Mouse (Mus musculus): ENCODE measurements around the gene Slc25a3. TPM values are rescaled to one million over a fixed set of nuclear protein-coding genes. Genes with fewer than 3 reads are reported as not detected.

Gene Slc25a3
- polyA plus RNA-seq (2015; fragmentation: Nextera tagmentation; extraction: Ambion mirVana), result 894 and 974 TPM in 2 replicates

- no peaks in the 10 kb centered on the region for H3K9me3 ChIP-seq (replicated peaks; ENCODE audit: low read length)
- H3K4me3 ChIP-seq (replicated peaks; ENCODE audit: low read depth, low read length), result peak within 1 kb of the TSS; percentile 79
- H3K27ac ChIP-seq, result peak within 1 kb of the TSS; percentile 93
- 8% methylated on average over 58 of the region's 59 CpGs for WGBS
- TF ChIP-seq CTCF (IDR thresholded peaks at IDR 0.05; ENCODE audit: low read depth), result no peak
- peak within 1 kb of the TSS; percentile 66 for H3K4me2 ChIP-seq (ENCODE audit: low read length)
- no peaks in the 10 kb centered on the region for H3K27me3 ChIP-seq (ENCODE audit: insufficient read depth, low read length)
- H3K4me1 ChIP-seq (replicated peaks; ENCODE audit: insufficient read depth, low read length), result 0 out of 2 replicates have a peak, but pooled peaks cover 5% of the 10 kb centered on the region
- H3K9ac ChIP-seq (ENCODE audit: low read depth, low read length), result peak within 1 kb of the TSS; percentile 88
- peaks cover 16% of the 10 kb centered on the region for H3K36me3 ChIP-seq (ENCODE audit: insufficient read depth, low read length)
- peak; percentile 98 for DNase-seq (ENCODE audit: low spot score)
- peak; percentile 99 for ATAC-seq (replicated peaks; ENCODE audit: low FRiP score, low read depth)
Observed at GRCm38 (mm10) chr10:91123828-91124822, at the start of gene Slc25a3. TSS of gene Slc25a3 (minus strand) at chr10:91124059.

- Histone ChIP-seq H3K4me3 (replicated peaks; ENCODE audit: low read depth, low read length) (peak overlapping the region; percentile 96), H3K27ac (peak overlapping the region; percentile 99), H3K4me1 (replicated peaks; ENCODE audit: insufficient read depth, low read length) (peaks cover 12% of the 10 kb centered on the region; the same call in 1 of the 2 replicates), H3K4me2 (ENCODE audit: low read length) (peak overlapping the region; percentile 69), H3K9me3 (replicated peaks; ENCODE audit: low read length) (no peaks in the 10 kb centered on the region), H3K9ac (ENCODE audit: low read depth, low read length) (peak overlapping the region; percentile 98), H3K27me3 (ENCODE audit: insufficient read depth, low read length) (no peaks in the 10 kb centered on the region), H3K36me3 (ENCODE audit: insufficient read depth, low read length) (no peaks in the 10 kb centered on the region)
- no peak for TF ChIP-seq CTCF (IDR thresholded peaks at IDR 0.05; ENCODE audit: low read depth)
- WGBS, result 72% methylated on average over 14 of the region's 14 CpGs
- ATAC-seq (replicated peaks; ENCODE audit: low FRiP score, low read depth) (no peak), DNase-seq (ENCODE audit: low spot score) (no peak)
Observed at GRCm38 (mm10) chr10:91172329-91173100, 48.7 kb upstream of the Slc25a3 start.

GRCm38 (mm10) chr10:91171455-91172328 is 47.8 kb upstream of the Slc25a3 start:
- no peaks in the 10 kb centered on the region for H3K9me3 ChIP-seq (replicated peaks; ENCODE audit: low read length)
- TF ChIP-seq CTCF (IDR thresholded peaks at IDR 0.05; ENCODE audit: low read depth), result no peak
- H3K4me2 ChIP-seq (ENCODE audit: low read length), result peak overlapping the region; percentile 69
- H3K4me1 ChIP-seq (replicated peaks; ENCODE audit: insufficient read depth, low read length), result peaks cover 18% of the 10 kb centered on the region; the same call in 1 of the 2 replicates
- peak; percentile 97 for ATAC-seq (replicated peaks; ENCODE audit: low FRiP score, low read depth)
- peak; percentile 97 for DNase-seq (ENCODE audit: low spot score)
- H3K27me3 ChIP-seq (ENCODE audit: insufficient read depth, low read length), result no peaks in the 10 kb centered on the region
- H3K9ac ChIP-seq (ENCODE audit: low read depth, low read length), result peak overlapping the region; percentile 98
- WGBS, result under 1% methylated on average over 65 of the region's 68 CpGs
- H3K36me3 ChIP-seq (ENCODE audit: insufficient read depth, low read length), result no peaks in the 10 kb centered on the region
- peak overlapping the region; percentile 99 for H3K27ac ChIP-seq
- H3K4me3 ChIP-seq (replicated peaks; ENCODE audit: low read depth, low read length), result peak overlapping the region; percentile 96

GRCm38 (mm10) chr10:91171041-91171440 is 47.2 kb upstream of the Slc25a3 start:
- Histone ChIP-seq H3K4me2 (ENCODE audit: low read length) (peak overlapping the region; percentile 65), H3K4me3 (replicated peaks; ENCODE audit: low read depth, low read length) (peak overlapping the region; percentile 96), H3K9me3 (replicated peaks; ENCODE audit: low read length) (no peaks in the 10 kb centered on the region), H3K27me3 (ENCODE audit: insufficient read depth, low read length) (no peaks in the 10 kb centered on the region), H3K9ac (ENCODE audit: low read depth, low read length) (peak overlapping the region; percentile 98), H3K27ac (peak overlapping the region; percentile 99), H3K4me1 (replicated peaks; ENCODE audit: insufficient read depth, low read length) (peaks cover 18% of the 10 kb centered on the region; the same call in 1 of the 2 replicates), H3K36me3 (ENCODE audit: insufficient read depth, low read length) (no peaks in the 10 kb centered on the region)
- TF ChIP-seq CTCF (IDR thresholded peaks at IDR 0.05; ENCODE audit: low read depth), result no peak
- WGBS, result under 1% methylated on average over 39 of the region's 59 CpGs
- DNase-seq (ENCODE audit: low spot score), result no peak
- peak; percentile 56 for ATAC-seq (replicated peaks; ENCODE audit: low FRiP score, low read depth)

GRCm38 (mm10) chr10:91170143-91170941 is 46.5 kb upstream of the Slc25a3 start:
- Histone ChIP-seq H3K9ac (ENCODE audit: low read depth, low read length) (peak overlapping the region; percentile 98), H3K27me3 (ENCODE audit: insufficient read depth, low read length) (no peaks in the 10 kb centered on the region), H3K4me1 (replicated peaks; ENCODE audit: insufficient read depth, low read length) (peaks cover 18% of the 10 kb centered on the region; the same call in 1 of the 2 replicates), H3K27ac (peak overlapping the region; percentile 99), H3K36me3 (ENCODE audit: insufficient read depth, low read length) (no peaks in the 10 kb centered on the region), H3K4me3 (replicated peaks; ENCODE audit: low read depth, low read length) (peak overlapping the region; percentile 96), H3K9me3 (replicated peaks; ENCODE audit: low read length) (no peaks in the 10 kb centered on the region), H3K4me2 (ENCODE audit: low read length) (peak overlapping the region; percentile 65)
- TF ChIP-seq CTCF (IDR thresholded peaks at IDR 0.05; ENCODE audit: low read depth), result peak; percentile 75
- WGBS, result under 1% methylated on average over 50 of the region's 50 CpGs
- DNase-seq (ENCODE audit: low spot score) (peak; percentile 97), ATAC-seq (replicated peaks; ENCODE audit: low FRiP score, low read depth) (peak; percentile 57)

Data from kidney, postnatal 0 days (tissue).